Mouse (Mus musculus) liver, adult 2 months (tissue): ENCODE results near the gene Tesk2.

Experiments used
- CTCF ChIP-seq: fragments of 200-500 bp; IDR thresholded peaks from 2 replicates; pipeline ENCODE4 v1.5.1; 2011; ENCODE audit warnings: low read depth, low read length, control low read depth
- POLR2A ChIP-seq: fragments of 200-500 bp; IDR thresholded peaks from 2 replicates; pipeline ENCODE4 v1.6.1; 2011; ENCODE audit warnings: low read length, control low read depth; ENCODE audit not compliant: insufficient read depth; ENCODE audit errors: extremely low read depth

GRCm38 (mm10) chr4:116782171-116782570 is 61.4 kb downstream of the Tesk2 start:
- TF ChIP-seq CTCF (no peak), POLR2A (no peak)
